Mouse (Mus musculus) lung, adult 2 months (tissue): ENCODE data around the gene Bmp7. TPM values are rescaled to one million over a fixed set of nuclear protein-coding genes. Genes with fewer than 3 reads are reported as not detected.

ENCODE experiments used
- DNase-seq: peaks from one replicate; pipeline ENCODE4 v3.0.0; 2022
- H3K4me1 ChIP-seq: fragments of 200-500 bp; 2 replicates; pipeline ENCODE4 v1.6.1; 2011; ENCODE audit warnings: low read length; ENCODE audit not compliant: control insufficient read depth, insufficient read depth
- H3K4me3 ChIP-seq: fragments of 200-500 bp; replicated peaks from 2 replicates; pipeline ENCODE3; 2011; ENCODE audit warnings: low read depth, mild to moderate bottlenecking, control low read depth, low read length; ENCODE audit errors: extremely low read depth
- CTCF ChIP-seq: fragments of 200-500 bp; IDR thresholded peaks from 2 replicates; pipeline ENCODE4 v1.5.1; 2011; ENCODE audit warnings: mild to moderate bottlenecking, low read length, control low read depth; ENCODE audit not compliant: insufficient read depth
- POLR2A ChIP-seq: fragments of 200-500 bp; IDR thresholded peaks from 2 replicates; pipeline ENCODE4 v1.6.1; 2011; ENCODE audit warnings: low read depth, mild to moderate bottlenecking, control low read depth, low read length, borderline replicate concordance; ENCODE audit errors: extremely low read depth
- WGBS: fragments of 180-500 bp; shearing (Covaris S2); methylation state at CpG from one replicate; pipeline ENCODE4 v1.1.7; 2018; 5-methylcytosine and 5-hydroxymethylcytosine counted together
- polyA plus RNA-seq: library from polyadenylated mRNA; depleted of rRNA; stranded (reverse); fragments of >200 nt; gene quantifications from 2 replicates; pipeline ENCODE4 v1.2.3, GENCODE M21; 2012; rRNA removed

Bmp7 gene
- 3.2 and 5.3 TPM in 2 replicates for polyA plus RNA-seq

- Histone ChIP-seq H3K4me3 (peak within 1 kb of the TSS; percentile 41), H3K4me1 (peaks cover 5% of the 10 kb centered on the region; the same call in 1 of the 2 replicates)
- DNase-seq: peak; percentile 53
- WGBS: under 1% methylated on average over 81 of the region's 82 CpGs
- no peak for TF ChIP-seq CTCF
- no peak for TF ChIP-seq POLR2A
Observed at GRCm38 (mm10) chr2:172940003-172940798, at the start of gene Bmp7. TSS of gene Bmp7 (minus strand) at chr2:172940321.

GRCm38 (mm10) chr2:172982776-172983561 lies 42.8 kb upstream of the Bmp7 start:
- Histone ChIP-seq H3K4me3 (no peak overlapping the region), H3K4me1 (no peaks in the 10 kb centered on the region)
- 60% methylated on average over 9 of the region's 9 CpGs for WGBS
- TF ChIP-seq POLR2A: no peak
- TF ChIP-seq CTCF: no peak
- no peak for DNase-seq

GRCm38 (mm10) chr2:172979666-172980345 lies 39.7 kb upstream of the Bmp7 start:
- DNase-seq: no peak
- no peak overlapping the region for H3K4me3 ChIP-seq
- TF ChIP-seq POLR2A (no peak), CTCF (no peak)
- no peaks in the 10 kb centered on the region for H3K4me1 ChIP-seq
- WGBS: 93% methylated on average over 43 of the region's 43 CpGs

GRCm38 (mm10) chr2:172978131-172978633 lies 38.1 kb upstream of the Bmp7 start:
- no peak for DNase-seq

GRCm38 (mm10) chr2:172977409-172978130 lies 37.4 kb upstream of the Bmp7 start, which contains the start of gene Spo11:
TSS of gene Spo11 (plus strand) at chr2:172977700.
- DNase-seq: no peak
- no peak for TF ChIP-seq POLR2A
- no peak for TF ChIP-seq CTCF
- peak within 1 kb of the TSS; percentile 29 for H3K4me3 ChIP-seq
- no peaks in the 10 kb centered on the region for H3K4me1 ChIP-seq
- WGBS: 29% methylated on average over 14 of the region's 14 CpGs

More at GRCm38 (mm10) chr2:172978131-172978633, 38.1 kb upstream of the Bmp7 start:
- WGBS: 52% methylated on average over 4 of the region's 4 CpGs
- TF ChIP-seq CTCF (no peak), POLR2A (no peak)
- Histone ChIP-seq H3K4me3 (no peak overlapping the region), H3K4me1 (no peaks in the 10 kb centered on the region)

GRCm38 (mm10) chr2:172976661-172977238 lies 36.6 kb upstream of the Bmp7 start:
- TF ChIP-seq CTCF (no peak), POLR2A (no peak)
- H3K4me3 ChIP-seq: no peak overlapping the region
- 18% methylated on average over 7 of the region's 7 CpGs for WGBS

GRCm38 (mm10) chr2:172975159-172975558 lies 35.0 kb upstream of the Bmp7 start:
- WGBS: 80% methylated on average over 6 of the region's 6 CpGs
- no peak for TF ChIP-seq CTCF
- TF ChIP-seq POLR2A: no peak
- Histone ChIP-seq H3K4me1 (no peaks in the 10 kb centered on the region), H3K4me3 (no peak overlapping the region)
- no peak for DNase-seq

More at GRCm38 (mm10) chr2:172976661-172977238, 36.6 kb upstream of the Bmp7 start:
- H3K4me1 ChIP-seq: no peaks in the 10 kb centered on the region
- no peak for DNase-seq

GRCm38 (mm10) chr2:172974701-172975100 lies 34.6 kb upstream of the Bmp7 start:
- TF ChIP-seq POLR2A (no peak), CTCF (no peak)
- no peak for DNase-seq
- 47% methylated on average over 7 of the region's 7 CpGs for WGBS
- Histone ChIP-seq H3K4me3 (no peak overlapping the region), H3K4me1 (no peaks in the 10 kb centered on the region)
